Mouse (Mus musculus): ENCODE results near the gene Cdk5r1.
"Not testable (repeated sequence)": the region's sequence is repeated elsewhere in the genome, so short reads cannot be mapped to it uniquely, and the experiment has no call there.

DNA sequence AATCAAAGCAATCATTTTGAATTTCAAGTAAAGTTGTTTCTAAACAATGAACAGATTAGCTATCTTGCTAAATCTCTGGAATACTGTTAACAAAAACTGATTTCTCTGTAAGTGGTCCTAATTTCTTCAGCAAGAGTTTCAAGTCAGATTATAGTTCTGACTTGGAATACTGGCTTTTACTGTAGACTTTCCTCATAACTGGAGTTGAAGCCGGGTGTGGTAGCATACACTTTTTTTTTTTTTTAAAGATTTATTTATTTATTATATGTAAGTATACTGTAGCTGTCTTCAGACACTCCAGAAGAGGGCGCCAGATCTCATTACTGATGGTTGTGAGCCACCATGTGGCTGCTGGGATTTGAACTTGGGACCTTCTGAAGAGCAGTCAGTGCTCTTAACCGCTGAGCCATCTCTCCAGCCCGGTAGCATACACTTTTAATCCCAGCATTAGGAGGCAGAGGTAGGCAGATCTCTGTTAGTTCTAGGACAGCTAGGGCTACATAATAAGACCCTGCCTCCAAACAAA, 13.2 kb upstream of the Cdk5r1 start:
- 0 out of 2 replicates have a peak, but pooled peaks have one; percentile 1 for TF ChIP-seq CTCF (IDR thresholded peaks at IDR 0.05; ENCODE audit: low read depth)
- not testable (repeated sequence) for TF ChIP-seq EP300 (optimal IDR thresholded peaks at IDR 0.05)
